Mouse (Mus musculus) neural tube, embryonic 15.5 days (tissue): ENCODE measurements around the gene S100a10. TPM values are rescaled to one million over a fixed set of nuclear protein-coding genes. Genes with fewer than 3 reads are reported as not detected.
A peak's percentile ranks its signal among the peaks of the same experiment; 100 is the strongest.

Experiments used
- ATAC-seq: fragments of 200-750 bp; cut with Nextera tagmentation; 2 replicates; pipeline ENCODE4 v1.8.0; 2017; ENCODE audit warnings: mild to moderate bottlenecking, moderate TSS enrichment, moderate library complexity; ENCODE audit not compliant: low FRiP score
- H3K27ac ChIP-seq: fragments of 300-500 bp; sonication (generic); replicated peaks from 2 replicates; pipeline ENCODE4 v1.5.1; 2015; ENCODE audit warnings: mild to moderate bottlenecking, inconsistent platforms
- H3K27me3 ChIP-seq: fragments of 300-500 bp; sonication (generic); replicated peaks from 2 replicates; pipeline ENCODE4 v1.6.1; 2015; ENCODE audit warnings: inconsistent platforms
- H3K36me3 ChIP-seq: fragments of 300-500 bp; sonication (generic); 2 replicates; pipeline ENCODE4 v1.6.1; 2015; ENCODE audit warnings: inconsistent platforms
- H3K4me1 ChIP-seq: fragments of 300-500 bp; sonication (generic); 2 replicates; pipeline ENCODE4 v1.6.1; 2015; ENCODE audit warnings: inconsistent platforms
- H3K4me2 ChIP-seq: fragments of 300-500 bp; sonication (generic); 2 replicates; pipeline ENCODE4 v1.6.1; 2015; ENCODE audit warnings: inconsistent platforms, mild to moderate bottlenecking, moderate library complexity
- H3K4me3 ChIP-seq: fragments of 300-500 bp; sonication (generic); replicated peaks from 2 replicates; pipeline ENCODE4 v1.5.1; 2015; ENCODE audit warnings: mild to moderate bottlenecking, inconsistent platforms
- H3K9ac ChIP-seq: fragments of 300-500 bp; sonication (generic); replicated peaks from 2 replicates; pipeline ENCODE4 v1.6.1; 2015; ENCODE audit warnings: mild to moderate bottlenecking, inconsistent platforms
- H3K9me3 ChIP-seq: fragments of 300-500 bp; sonication (generic); replicated peaks from 2 replicates; pipeline ENCODE4 v1.6.1; 2016; ENCODE audit warnings: inconsistent platforms
- WGBS: fragments of 180-500 bp; shearing (Covaris S2); methylation state at CpG from one replicate; pipeline ENCODE4 v1.1.7; 2015; ENCODE audit warnings: mixed read lengths; 5-methylcytosine and 5-hydroxymethylcytosine counted together
- polyA plus RNA-seq: library from polyadenylated mRNA; unstranded; fragments of >200 nt; fragmentation: Nextera tagmentation; extraction: Ambion mirVana; gene quantifications from 2 replicates; pipeline ENCODE4 v1.2.1, GENCODE M21; 2015

Gene S100a10
- polyA plus RNA-seq, 1 experiment from 2014 or later, result 284 TPM

DNA sequence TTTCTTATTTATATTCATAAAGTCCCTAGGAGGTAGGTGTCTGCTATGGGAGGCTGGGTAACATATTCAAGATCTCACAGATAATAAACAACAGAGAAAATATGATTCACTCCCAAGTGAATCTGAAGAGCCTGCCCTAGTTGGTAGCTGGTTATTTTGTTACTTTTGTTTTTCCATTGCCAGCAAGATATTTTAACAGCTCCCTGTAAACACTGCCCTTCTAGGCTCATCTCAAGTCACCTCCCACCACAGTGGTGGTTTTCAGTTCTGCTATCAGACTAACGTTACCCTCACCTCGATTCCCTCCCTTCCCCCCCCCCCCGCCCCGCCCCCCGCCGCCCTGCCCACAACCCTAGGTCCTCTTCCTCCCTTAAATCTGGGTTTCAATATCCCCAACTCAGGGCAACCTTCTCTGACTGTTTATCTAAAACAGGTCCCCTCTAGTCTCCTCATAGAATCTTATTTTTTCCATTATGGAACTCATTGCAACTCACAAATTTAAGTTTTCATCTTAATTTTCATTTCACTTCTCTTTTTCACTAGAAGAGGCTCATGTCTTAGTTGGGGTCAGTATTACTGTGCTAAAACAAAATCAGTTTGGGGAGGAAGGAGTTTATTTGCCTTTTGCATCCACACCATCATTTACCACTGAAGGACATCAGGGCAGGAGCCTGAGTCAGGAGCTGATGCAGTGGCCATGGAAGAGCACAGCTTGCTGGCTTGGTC is 6.2 kb upstream of the S100a10 start:
- WGBS, result 64% methylated on average over 5 of the region's 6 CpGs
- no peak overlapping the region for H3K4me3 ChIP-seq
- H3K36me3 ChIP-seq, result no peaks in the 10 kb centered on the region
- peaks cover 5% of the 10 kb centered on the region; the same call in 1 of the 2 replicates for H3K27me3 ChIP-seq
- ATAC-seq, result no peak
- H3K4me1 ChIP-seq, result no peaks in the 10 kb centered on the region
- H3K9ac ChIP-seq, result no peak overlapping the region
- no peaks in the 10 kb centered on the region for H3K9me3 ChIP-seq
- H3K27ac ChIP-seq, result no peak overlapping the region
- no peak overlapping the region for H3K4me2 ChIP-seq

GRCm38 (mm10) chr3:93549986-93550385 is 4.9 kb upstream of the S100a10 start:
- no peak overlapping the region for H3K9ac ChIP-seq
- H3K4me2 ChIP-seq, result no peak overlapping the region
- no peak overlapping the region for H3K27ac ChIP-seq
- no peaks in the 10 kb centered on the region for H3K9me3 ChIP-seq
- H3K4me3 ChIP-seq, result no peak overlapping the region
- H3K36me3 ChIP-seq, result no peaks in the 10 kb centered on the region
- 89% methylated on average over 4 of the region's 4 CpGs for WGBS
- H3K27me3 ChIP-seq, result peaks cover 13% of the 10 kb centered on the region
- H3K4me1 ChIP-seq, result peaks cover 6% of the 10 kb centered on the region
- no peak for ATAC-seq

GRCm38 (mm10) chr3:93551950-93552901 is 2.7 kb upstream of the S100a10 start:
- H3K36me3 ChIP-seq, result no peaks in the 10 kb centered on the region
- no peak overlapping the region for H3K4me2 ChIP-seq
- no peak overlapping the region for H3K4me3 ChIP-seq
- WGBS, result 81% methylated on average over 5 of the region's 5 CpGs
- H3K9ac ChIP-seq, result no peak overlapping the region
- H3K27ac ChIP-seq, result no peak overlapping the region
- H3K27me3 ChIP-seq, result peaks cover 13% of the 10 kb centered on the region
- H3K4me1 ChIP-seq, result peaks cover 13% of the 10 kb centered on the region
- no peaks in the 10 kb centered on the region for H3K9me3 ChIP-seq
- ATAC-seq, result no peak

GRCm38 (mm10) chr3:93553311-93553710 is 1.6 kb upstream of the S100a10 start:
- Histone ChIP-seq H3K9me3 (no peaks in the 10 kb centered on the region), H3K9ac (no peak overlapping the region), H3K4me2 (no peak overlapping the region), H3K4me1 (peaks cover 13% of the 10 kb centered on the region), H3K27ac (no peak overlapping the region), H3K4me3 (no peak overlapping the region), H3K36me3 (no peaks in the 10 kb centered on the region), H3K27me3 (peaks cover 13% of the 10 kb centered on the region)
- WGBS, result 94% methylated on average over 2 of the region's 2 CpGs
- ATAC-seq, result no peak

- Histone ChIP-seq H3K4me2 (peak overlapping the region; percentile 86; the same call in 1 of the 2 replicates), H3K9ac (no peak overlapping the region), H3K4me3 (0 out of 2 replicates have a peak overlapping the region, but pooled peaks have one; percentile 50), H3K27me3 (peaks cover 13% of the 10 kb centered on the region), H3K36me3 (no peaks in the 10 kb centered on the region), H3K4me1 (peaks cover 13% of the 10 kb centered on the region), H3K9me3 (no peaks in the 10 kb centered on the region), H3K27ac (no peak overlapping the region)
- WGBS, result 72% methylated on average over 9 of the region's 9 CpGs
- ATAC-seq, result no peak
These were observed 1.0 kb upstream of the S100a10 start for GRCm38 (mm10) chr3:93553765-93554378.

DNA sequence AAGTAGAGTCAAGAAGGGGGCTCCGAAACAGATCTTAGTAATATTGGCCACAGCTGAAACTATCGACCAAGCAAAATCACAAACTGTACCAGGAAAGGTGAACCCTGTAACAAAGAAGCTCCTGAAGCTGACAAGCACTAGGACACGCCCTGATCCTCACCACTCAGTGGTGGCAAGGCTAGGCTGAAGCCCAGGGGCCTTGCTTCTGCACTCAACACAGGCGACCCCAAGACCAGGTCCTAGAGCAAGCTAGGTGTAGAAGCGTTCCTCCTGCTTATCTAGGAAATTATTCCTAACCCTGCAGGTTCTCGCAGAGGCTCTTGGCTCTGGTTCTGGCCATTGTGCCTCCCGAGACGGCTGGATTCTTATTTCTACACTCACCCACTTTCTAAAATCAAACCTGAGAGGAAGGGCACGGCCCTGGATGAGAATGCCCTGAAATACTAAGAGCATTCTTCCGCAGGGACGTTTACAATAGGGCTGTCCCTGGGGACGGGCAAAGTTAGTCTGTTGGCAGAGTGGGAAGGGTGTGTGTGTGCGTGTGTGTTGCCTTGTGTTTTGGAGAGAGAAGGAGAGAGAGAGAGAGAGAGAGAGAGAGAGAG is 400 bp upstream of the S100a10 start:
- Histone ChIP-seq H3K9me3 (no peaks in the 10 kb centered on the region), H3K27me3 (peaks cover 13% of the 10 kb centered on the region), H3K4me1 (peaks cover 13% of the 10 kb centered on the region), H3K27ac (peak overlapping the region; percentile 28; the same call in 1 of the 2 replicates), H3K4me3 (peak overlapping the region; percentile 50), H3K36me3 (no peaks in the 10 kb centered on the region), H3K4me2 (peak overlapping the region; percentile 86), H3K9ac (peak overlapping the region; percentile 28; the same call in 1 of the 2 replicates)
- peak; percentile 65 for ATAC-seq
- 21% methylated on average over 13 of the region's 13 CpGs for whole genome bisulfite sequencing

DNA sequence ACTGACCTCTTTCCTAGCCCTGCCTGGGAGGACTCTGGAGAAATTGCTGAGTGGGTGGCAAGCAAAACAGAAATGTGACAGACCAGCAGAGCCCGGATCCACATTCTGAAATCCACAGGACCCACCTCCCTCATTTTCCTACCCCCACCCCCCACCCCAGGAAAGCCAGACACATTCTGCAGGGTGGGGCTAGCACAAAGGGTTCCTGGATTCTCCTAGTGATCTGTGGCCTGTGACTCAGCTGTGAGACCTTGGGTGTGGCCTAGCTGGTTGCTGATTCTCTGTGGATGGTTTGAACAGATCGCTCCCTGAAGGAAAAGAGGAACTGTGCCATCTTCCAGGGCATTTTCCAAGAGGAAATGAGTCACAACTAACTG is 986 bp downstream of the S100a10 start:
- 38% methylated on average over 2 of the region's 2 CpGs for WGBS
- peak overlapping the region; percentile 86 for H3K4me2 ChIP-seq
- H3K4me3 ChIP-seq, result peak overlapping the region; percentile 50
- peak overlapping the region; percentile 65 for H3K27ac ChIP-seq
- H3K27me3 ChIP-seq, result peaks cover 13% of the 10 kb centered on the region
- ATAC-seq, result peak; percentile 49; the same call in 1 of the 2 replicates
- H3K9me3 ChIP-seq, result no peaks in the 10 kb centered on the region
- H3K36me3 ChIP-seq, result no peaks in the 10 kb centered on the region
- H3K4me1 ChIP-seq, result peaks cover 13% of the 10 kb centered on the region
- no peak overlapping the region for H3K9ac ChIP-seq

- Histone ChIP-seq H3K36me3 (no peaks in the 10 kb centered on the region), H3K4me2 (peak overlapping the region; percentile 86), H3K27ac (no peak overlapping the region), H3K4me3 (peak overlapping the region; percentile 50), H3K9me3 (no peaks in the 10 kb centered on the region), H3K27me3 (peaks cover 13% of the 10 kb centered on the region), H3K4me1 (peaks cover 13% of the 10 kb centered on the region), H3K9ac (no peak overlapping the region)
- 75% methylated on average over 1 of the region's 1 CpGs for WGBS
- ATAC-seq, result no peak
These were observed 1.7 kb downstream of the S100a10 start for GRCm38 (mm10) chr3:93556599-93556998.

DNA sequence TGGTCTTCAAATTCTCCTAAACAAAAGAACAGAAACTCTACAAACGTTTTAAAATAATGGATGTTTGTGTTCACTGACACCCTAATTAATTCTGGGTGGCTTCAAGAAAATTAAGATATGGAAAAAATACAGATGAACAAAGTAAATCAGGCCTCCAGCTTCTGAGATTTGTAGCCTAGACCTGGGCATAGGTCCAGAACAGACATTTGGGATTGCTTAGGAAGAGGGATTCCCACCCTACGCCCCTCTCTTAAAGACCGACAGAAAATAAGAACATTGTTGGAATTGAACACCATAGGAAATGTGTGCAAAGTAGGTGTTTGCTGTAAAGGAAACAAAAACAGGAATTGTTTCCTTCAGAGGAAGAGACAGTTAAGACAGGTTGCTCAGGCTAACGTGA is 2.6 kb downstream of the S100a10 start:
- Histone ChIP-seq H3K27ac (no peak overlapping the region), H3K4me3 (no peak overlapping the region; the same call in 1 of the 2 replicates), H3K4me1 (peaks cover 13% of the 10 kb centered on the region), H3K4me2 (peak overlapping the region; percentile 17; the same call in 1 of the 2 replicates), H3K9ac (no peak overlapping the region), H3K9me3 (no peaks in the 10 kb centered on the region), H3K36me3 (no peaks in the 10 kb centered on the region), H3K27me3 (peaks cover 13% of the 10 kb centered on the region)
- 66% methylated on average over 4 of the region's 4 CpGs for WGBS
- no peak for ATAC-seq

DNA sequence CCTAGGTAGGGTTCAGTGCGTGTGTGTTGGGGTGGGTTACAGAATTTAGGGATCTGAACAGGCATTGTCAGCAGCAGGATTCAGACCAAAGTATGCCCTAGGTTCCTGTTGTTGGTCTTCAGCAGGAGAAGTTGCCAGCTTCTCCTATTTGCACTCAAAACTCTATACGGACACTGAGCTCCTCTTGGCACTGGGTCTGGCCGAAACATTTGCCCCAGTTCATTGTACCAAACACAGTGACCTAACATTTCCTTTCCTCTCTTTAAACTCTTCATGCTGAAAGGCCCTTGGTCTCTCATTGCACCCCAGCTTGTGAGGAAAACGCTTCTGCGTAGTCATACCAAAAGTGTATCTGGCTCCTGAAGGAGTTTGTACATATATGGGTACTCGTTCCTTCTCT is 5.1 kb downstream of the S100a10 start:
- peaks cover 7% of the 10 kb centered on the region; the same call in 1 of the 2 replicates for H3K4me1 ChIP-seq
- ATAC-seq, result no peak

GRCm38 (mm10) chr3:93562372-93562771 is 7.5 kb downstream of the S100a10 start:
- WGBS, result 93% methylated on average over 2 of the region's 2 CpGs
- ATAC-seq, result no peak
- Histone ChIP-seq H3K4me1 (no peaks in the 10 kb centered on the region), H3K4me2 (no peak overlapping the region), H3K4me3 (no peak overlapping the region), H3K27me3 (no peaks in the 10 kb centered on the region), H3K36me3 (no peaks in the 10 kb centered on the region), H3K9me3 (no peaks in the 10 kb centered on the region), H3K27ac (no peak overlapping the region), H3K9ac (no peak overlapping the region)

More for the DNA sequence above, 5.1 kb downstream of the S100a10 start:
- H3K27me3 ChIP-seq, result no peaks in the 10 kb centered on the region; the same call in 1 of the 2 replicates
- no peak overlapping the region for H3K4me3 ChIP-seq
- no peak overlapping the region for H3K9ac ChIP-seq
- H3K27ac ChIP-seq, result no peak overlapping the region
- 92% methylated on average over 6 of the region's 6 CpGs for WGBS
- no peaks in the 10 kb centered on the region for H3K9me3 ChIP-seq
- H3K4me2 ChIP-seq, result no peak overlapping the region
- no peaks in the 10 kb centered on the region for H3K36me3 ChIP-seq
